Mouse (Mus musculus) forebrain, embryonic 15.5 days (tissue): ENCODE data around the gene Tmem132c. TPM values are rescaled to one million over a fixed set of nuclear protein-coding genes. Genes with fewer than 3 reads are reported as not detected.
"Not testable (repeated sequence)": the region's sequence is repeated elsewhere in the genome, so short reads cannot be mapped to it uniquely, and the experiment has no call there.

ENCODE experiments used
- ATAC-seq: fragments of 200-750 bp; cut with Nextera tagmentation; replicated peaks from 2 replicates; pipeline ENCODE4 v1.8.0; 2017; ENCODE audit warnings: mild to moderate bottlenecking, moderate TSS enrichment, moderate library complexity
- H3K27ac ChIP-seq: fragments of 300-500 bp; sonication (generic); replicated peaks from 2 replicates; pipeline ENCODE4 v1.5.1; 2015; ENCODE audit warnings: mild to moderate bottlenecking, inconsistent platforms
- H3K27me3 ChIP-seq: fragments of 300-500 bp; sonication (generic); 2 replicates; pipeline ENCODE4 v1.6.1; 2015; ENCODE audit warnings: inconsistent platforms
- H3K36me3 ChIP-seq: fragments of 300-500 bp; sonication (generic); 2 replicates; pipeline ENCODE4 v1.6.1; 2015; ENCODE audit warnings: mild to moderate bottlenecking, inconsistent platforms
- H3K4me1 ChIP-seq: fragments of 300-500 bp; sonication (generic); 2 replicates; pipeline ENCODE4 v1.6.1; 2015; ENCODE audit warnings: inconsistent platforms
- H3K4me2 ChIP-seq: fragments of 300-500 bp; sonication (generic); replicated peaks from 2 replicates; pipeline ENCODE4 v1.6.1; 2015; ENCODE audit warnings: mild to moderate bottlenecking, inconsistent platforms
- H3K4me3 ChIP-seq: fragments of 300-500 bp; sonication (generic); 2 replicates; pipeline ENCODE4 v1.5.1; 2015; ENCODE audit warnings: mild to moderate bottlenecking, inconsistent platforms
- H3K9ac ChIP-seq: fragments of 300-500 bp; sonication (generic); replicated peaks from 2 replicates; pipeline ENCODE4 v1.6.1; 2015; ENCODE audit warnings: mild to moderate bottlenecking, inconsistent platforms
- H3K9me3 ChIP-seq: fragments of 300-500 bp; sonication (generic); 2 replicates; pipeline ENCODE4 v1.6.1; 2016; ENCODE audit warnings: inconsistent platforms
- WGBS: fragments of 180-500 bp; shearing (Covaris S2); methylation state at CpG from one replicate; pipeline ENCODE4 v1.1.7; 2015; ENCODE audit warnings: mixed read lengths; 5-methylcytosine and 5-hydroxymethylcytosine counted together
- polyA plus RNA-seq: library from polyadenylated mRNA; unstranded; fragments of >200 nt; fragmentation: Nextera tagmentation; extraction: Ambion mirVana; gene quantifications from 2 replicates; pipeline ENCODE4 v1.2.1, GENCODE M21; 2015

The Tmem132c gene
- polyA plus RNA-seq, 1 experiment from 2014 or later: 7.5 TPM

DNA sequence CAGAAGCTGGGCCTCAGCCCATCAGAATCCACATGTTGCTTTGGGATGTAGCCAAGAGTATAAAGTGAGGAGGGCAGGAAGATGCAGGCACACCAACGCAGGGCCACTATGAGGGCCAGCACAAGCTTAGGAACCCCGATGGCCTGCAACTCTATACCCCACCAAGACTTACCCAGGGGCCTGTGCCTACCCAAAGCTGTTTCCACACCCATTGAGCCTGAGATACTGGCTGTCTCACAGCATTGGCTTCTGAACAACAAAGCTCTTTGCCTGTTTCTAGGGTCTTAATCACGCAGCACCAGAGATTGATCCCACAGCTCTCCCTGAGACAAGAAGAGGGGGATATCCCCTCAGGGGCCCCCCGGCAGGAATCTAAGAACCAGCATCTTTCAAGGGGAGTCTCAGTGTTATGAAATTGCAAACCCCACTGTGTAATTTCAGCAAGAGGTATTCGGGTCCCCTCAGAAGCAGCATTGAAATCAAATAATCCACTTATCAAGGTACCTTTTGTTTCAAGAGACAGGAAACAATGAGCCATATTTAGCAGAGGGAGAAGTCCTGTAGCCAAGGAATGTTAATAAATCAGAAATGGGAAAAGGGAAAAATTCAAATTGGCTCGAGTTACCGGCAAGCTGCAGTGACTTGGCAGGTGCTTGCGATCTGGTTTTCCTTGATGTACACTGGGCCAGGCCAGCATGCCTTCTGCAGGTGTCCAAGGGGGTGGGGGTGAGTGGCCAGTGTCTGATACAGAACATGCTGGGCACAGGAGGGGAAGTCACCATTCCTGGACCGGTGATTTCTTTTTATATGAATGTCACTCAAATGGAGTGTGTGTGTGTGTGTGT lies 107.8 kb downstream of the Tmem132c start:
- no peak overlapping the region for H3K4me2 ChIP-seq
- no peak overlapping the region for H3K4me3 ChIP-seq
- peak overlapping the region; percentile 51; the same call in 1 of the 2 replicates for H3K27ac ChIP-seq
- H3K9ac ChIP-seq: no peak overlapping the region
- peaks cover 20% of the 10 kb centered on the region for H3K4me1 ChIP-seq
- no peaks in the 10 kb centered on the region for H3K36me3 ChIP-seq
- no peaks in the 10 kb centered on the region for H3K27me3 ChIP-seq
- H3K9me3 ChIP-seq: no peaks in the 10 kb centered on the region
- WGBS: 31% methylated on average over 9 of the region's 9 CpGs
- ATAC-seq: no peak

DNA sequence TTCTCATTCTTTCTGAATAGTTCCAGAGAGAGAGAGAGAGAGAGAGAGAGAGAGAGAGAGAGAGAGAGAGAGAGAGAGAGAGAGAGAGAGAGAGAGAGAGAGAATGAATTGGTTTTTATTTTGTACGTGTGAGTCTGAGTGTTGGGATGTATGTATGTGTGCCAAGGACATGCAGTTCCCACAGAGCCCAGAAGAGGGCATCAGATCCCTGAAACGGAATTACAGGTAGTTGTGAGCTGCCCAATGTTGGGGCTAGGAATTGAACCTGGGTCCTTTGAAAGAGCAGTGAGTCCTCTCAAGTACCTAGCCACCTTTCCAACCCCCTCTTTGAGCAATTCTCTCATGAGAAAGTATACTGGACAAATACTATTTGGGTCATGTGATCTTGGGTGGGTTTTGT lies 111.4 kb downstream of the Tmem132c start:
- Histone ChIP-seq H3K4me2 (no peak overlapping the region), H3K4me3 (no peak overlapping the region), H3K27ac (no peak overlapping the region), H3K9me3 (no peaks in the 10 kb centered on the region), H3K36me3 (no peaks in the 10 kb centered on the region), H3K9ac (no peak overlapping the region), H3K27me3 (no peaks in the 10 kb centered on the region), H3K4me1 (peaks cover 8% of the 10 kb centered on the region)
- ATAC-seq: no peak
- WGBS: 72% methylated on average over 2 of the region's 2 CpGs

DNA sequence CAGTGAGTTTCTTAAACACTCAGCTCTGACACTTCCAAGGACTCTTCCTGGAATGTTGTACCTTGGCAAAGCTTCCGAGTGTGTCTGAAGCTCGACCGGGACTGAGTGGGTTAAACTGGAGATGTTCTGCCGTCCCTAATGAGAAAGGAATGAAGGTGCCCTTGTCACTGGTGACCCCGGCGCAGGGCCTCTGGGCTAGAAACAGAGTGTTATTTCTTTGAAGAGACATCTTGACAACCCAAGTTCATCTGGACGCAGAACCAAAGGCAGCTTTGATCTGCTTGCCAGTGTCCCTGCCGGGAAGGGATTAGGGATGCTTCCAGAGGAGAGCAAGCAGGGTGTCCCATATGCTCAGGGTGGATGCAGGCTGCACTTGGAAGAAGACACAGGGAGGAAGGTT lies 114.2 kb downstream of the Tmem132c start:
- Histone ChIP-seq H3K9ac (no peak overlapping the region), H3K27ac (no peak overlapping the region), H3K36me3 (no peaks in the 10 kb centered on the region), H3K4me3 (no peak overlapping the region), H3K4me1 (no peaks in the 10 kb centered on the region), H3K27me3 (no peaks in the 10 kb centered on the region), H3K9me3 (no peaks in the 10 kb centered on the region), H3K4me2 (no peak overlapping the region)
- no peak for ATAC-seq
- 41% methylated on average over 8 of the region's 8 CpGs for WGBS

- H3K4me1 ChIP-seq, H3K36me3 ChIP-seq, H3K9me3 ChIP-seq, ATAC-seq, H3K4me3 ChIP-seq, H3K4me2 ChIP-seq, H3K9ac ChIP-seq, H3K27ac ChIP-seq, H3K27me3 ChIP-seq: not testable (repeated sequence)
- WGBS: 97% methylated on average over 4 of the region's 4 CpGs
These were observed 116.3 kb downstream of the Tmem132c start for GRCm38 (mm10) chr5:127357878-127358277.

- no peak for ATAC-seq
- WGBS: 70% methylated on average over 8 of the region's 8 CpGs
- Histone ChIP-seq H3K9me3 (no peaks in the 10 kb centered on the region), H3K4me3 (no peak overlapping the region), H3K36me3 (no peaks in the 10 kb centered on the region), H3K4me2 (no peak overlapping the region), H3K9ac (no peak overlapping the region), H3K27ac (no peak overlapping the region), H3K4me1 (no peaks in the 10 kb centered on the region), H3K27me3 (no peaks in the 10 kb centered on the region)
These were observed 119.5 kb downstream of the Tmem132c start for GRCm38 (mm10) chr5:127361145-127361544.

DNA sequence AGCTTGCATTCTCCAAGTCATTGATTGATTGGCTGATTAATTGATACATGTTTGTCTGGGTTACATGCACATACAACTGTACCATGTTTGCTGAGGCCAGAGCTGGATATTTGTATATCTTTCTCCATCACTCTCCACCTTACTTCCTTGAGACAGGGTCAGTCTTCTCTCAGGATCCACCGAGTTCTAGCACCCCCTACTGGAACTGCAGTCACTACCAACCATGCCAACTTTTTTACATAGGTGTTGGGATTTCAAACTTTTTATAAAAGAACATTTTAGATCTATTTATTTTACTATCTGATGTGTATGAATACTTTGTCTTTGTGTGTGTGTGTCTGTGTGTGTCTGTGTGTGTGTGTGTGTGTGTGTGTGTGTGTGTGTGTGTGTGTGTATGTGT lies 123.5 kb downstream of the Tmem132c start:
- peaks cover 6% of the 10 kb centered on the region for H3K4me1 ChIP-seq
- no peak overlapping the region for H3K4me3 ChIP-seq
- no peak overlapping the region for H3K27ac ChIP-seq
- no peaks in the 10 kb centered on the region for H3K36me3 ChIP-seq
- H3K27me3 ChIP-seq: no peaks in the 10 kb centered on the region
- no peaks in the 10 kb centered on the region for H3K9me3 ChIP-seq
- no peak overlapping the region for H3K4me2 ChIP-seq
- WGBS: 24% methylated on average over 1 of the region's 1 CpGs
- H3K9ac ChIP-seq: no peak overlapping the region
- ATAC-seq: no peak

- WGBS: 94% methylated on average over 3 of the region's 3 CpGs
- ATAC-seq: no peak
- Histone ChIP-seq H3K4me2 (no peak overlapping the region), H3K9ac (no peak overlapping the region), H3K4me1 (peaks cover 14% of the 10 kb centered on the region), H3K36me3 (no peaks in the 10 kb centered on the region), H3K4me3 (no peak overlapping the region), H3K27me3 (no peaks in the 10 kb centered on the region), H3K9me3 (no peaks in the 10 kb centered on the region), H3K27ac (no peak overlapping the region)
These were observed 126.6 kb downstream of the Tmem132c start for GRCm38 (mm10) chr5:127368191-127368590.

DNA sequence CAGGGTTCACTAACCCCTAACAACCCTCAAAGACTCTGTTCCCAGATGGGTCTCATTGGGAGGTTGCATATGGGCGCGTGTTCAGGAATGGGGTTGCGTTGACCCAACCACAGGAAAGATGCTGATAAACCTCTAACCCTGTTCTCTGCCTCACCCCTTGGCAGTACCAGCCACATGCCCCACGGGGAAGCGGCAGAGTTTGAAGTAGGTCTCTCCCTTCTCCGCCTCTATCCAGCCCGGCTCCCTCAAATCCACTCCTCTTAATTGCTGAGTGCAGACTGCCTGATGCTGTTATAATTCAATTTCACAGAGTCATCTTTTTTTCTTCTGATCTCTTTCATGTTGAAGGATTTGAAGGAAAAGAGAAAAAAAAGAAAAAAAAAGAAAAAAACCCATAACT lies 128.2 kb downstream of the Tmem132c start:
- H3K27ac ChIP-seq: peak overlapping the region; percentile 23; the same call in 1 of the 2 replicates
- 62% methylated on average over 7 of the region's 7 CpGs for WGBS
- 0 out of 2 replicates have a peak, but pooled peaks have one; percentile 53 for ATAC-seq
- no peaks in the 10 kb centered on the region for H3K9me3 ChIP-seq
- no peak overlapping the region for H3K4me3 ChIP-seq
- H3K9ac ChIP-seq: no peak overlapping the region
- H3K4me2 ChIP-seq: no peak overlapping the region
- no peaks in the 10 kb centered on the region for H3K36me3 ChIP-seq
- H3K4me1 ChIP-seq: peaks cover 14% of the 10 kb centered on the region
- no peaks in the 10 kb centered on the region for H3K27me3 ChIP-seq

- H3K9ac ChIP-seq: no peak overlapping the region
- H3K4me2 ChIP-seq: peak overlapping the region; percentile 4; the same call in 1 of the 2 replicates
- H3K27ac ChIP-seq: peak overlapping the region; percentile 48
- 0 out of 2 replicates have a peak, but pooled peaks have one; percentile 41 for ATAC-seq
- H3K4me3 ChIP-seq: no peak overlapping the region
- no peaks in the 10 kb centered on the region for H3K9me3 ChIP-seq
- WGBS: 15% methylated on average over 3 of the region's 3 CpGs
- peaks cover 14% of the 10 kb centered on the region for H3K4me1 ChIP-seq
- H3K36me3 ChIP-seq: no peaks in the 10 kb centered on the region
- no peaks in the 10 kb centered on the region for H3K27me3 ChIP-seq
These were observed 128.9 kb downstream of the Tmem132c start for GRCm38 (mm10) chr5:127370503-127370902.

GRCm38 (mm10) chr5:127374251-127374650 lies 132.6 kb downstream of the Tmem132c start:
- 90% methylated on average over 9 of the region's 9 CpGs for whole genome bisulfite sequencing
- H3K4me2 ChIP-seq: no peak overlapping the region
- no peak overlapping the region for H3K4me3 ChIP-seq
- peaks cover 24% of the 10 kb centered on the region for H3K4me1 ChIP-seq
- H3K9me3 ChIP-seq: no peaks in the 10 kb centered on the region
- H3K9ac ChIP-seq: no peak overlapping the region
- H3K27ac ChIP-seq: no peak overlapping the region
- H3K36me3 ChIP-seq: no peaks in the 10 kb centered on the region
- no peaks in the 10 kb centered on the region for H3K27me3 ChIP-seq
- ATAC-seq: no peak

DNA sequence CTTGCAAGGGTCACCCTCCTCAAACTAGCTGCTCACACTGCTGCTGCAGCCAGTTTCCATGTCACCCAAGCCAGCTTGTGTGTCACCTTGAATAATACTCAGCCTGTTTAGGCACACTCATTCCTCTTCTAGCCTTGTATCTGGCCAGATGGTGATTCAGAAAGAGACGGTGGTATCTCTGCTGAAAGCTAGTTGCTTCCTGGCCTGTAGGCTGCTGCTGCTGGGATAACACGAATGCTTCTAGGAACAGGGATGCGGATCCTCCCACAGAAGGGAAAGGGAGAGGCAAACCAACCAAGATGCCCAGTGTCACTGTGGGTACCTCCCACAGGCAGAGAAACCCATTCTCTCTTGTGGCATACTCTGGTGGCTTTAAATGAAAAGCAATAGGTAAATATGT lies 134.0 kb downstream of the Tmem132c start:
- no peaks in the 10 kb centered on the region for H3K36me3 ChIP-seq
- H3K4me3 ChIP-seq: no peak overlapping the region
- H3K9me3 ChIP-seq: no peaks in the 10 kb centered on the region
- H3K27me3 ChIP-seq: no peaks in the 10 kb centered on the region
- no peak overlapping the region for H3K9ac ChIP-seq
- WGBS: 91% methylated on average over 3 of the region's 3 CpGs
- no peak for ATAC-seq
- H3K4me2 ChIP-seq: no peak overlapping the region
- H3K4me1 ChIP-seq: peaks cover 12% of the 10 kb centered on the region
- H3K27ac ChIP-seq: no peak overlapping the region

DNA sequence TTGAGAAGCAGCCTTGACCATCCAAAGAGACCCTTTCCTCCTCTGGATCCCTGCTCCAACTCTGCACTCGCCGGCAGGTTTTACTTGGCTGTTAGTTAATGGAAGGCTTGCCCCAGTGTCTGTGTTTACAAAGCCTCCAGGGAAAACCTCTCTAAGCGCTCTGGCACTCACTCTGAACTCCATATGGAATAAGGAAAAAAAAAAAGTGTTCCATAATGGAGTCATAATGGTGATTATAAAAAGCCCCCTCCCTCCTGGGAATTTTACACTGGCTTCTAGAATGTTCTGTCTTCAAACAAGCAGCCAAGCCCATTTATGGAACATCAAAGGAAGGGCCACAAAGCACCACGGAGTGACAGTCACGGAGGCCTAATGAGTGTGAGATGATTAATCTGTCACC lies 136.9 kb downstream of the Tmem132c start:
- H3K36me3 ChIP-seq: no peaks in the 10 kb centered on the region
- 0 out of 2 replicates have a peak overlapping the region, but pooled peaks have one; percentile 31 for H3K27ac ChIP-seq
- H3K4me1 ChIP-seq: peaks cover 15% of the 10 kb centered on the region
- H3K9me3 ChIP-seq: no peaks in the 10 kb centered on the region
- no peak for ATAC-seq
- H3K27me3 ChIP-seq: no peaks in the 10 kb centered on the region
- no peak overlapping the region for H3K9ac ChIP-seq
- no peak overlapping the region for H3K4me3 ChIP-seq
- 28% methylated on average over 5 of the region's 5 CpGs for WGBS
- H3K4me2 ChIP-seq: no peak overlapping the region

DNA sequence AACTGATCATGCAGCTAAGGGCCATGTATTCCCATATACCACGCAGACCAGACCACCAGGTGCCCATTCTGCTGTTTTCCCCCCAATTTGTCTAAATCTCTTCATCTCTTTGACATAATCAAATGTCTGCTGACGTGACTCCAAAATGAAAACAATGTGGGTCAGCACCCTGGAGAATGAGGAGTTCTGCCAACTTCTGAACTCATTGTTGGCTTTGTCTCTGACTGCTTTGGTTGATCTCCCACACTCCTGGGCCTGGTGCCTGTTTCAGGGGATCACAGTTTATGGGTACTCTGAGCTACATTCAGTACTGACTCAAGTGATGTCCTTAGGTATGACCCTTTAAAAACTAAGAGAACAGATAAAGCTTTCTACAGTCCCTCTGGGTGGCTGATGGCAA lies 137.7 kb downstream of the Tmem132c start:
- Histone ChIP-seq H3K9me3 (no peaks in the 10 kb centered on the region), H3K4me3 (no peak overlapping the region), H3K27me3 (no peaks in the 10 kb centered on the region), H3K36me3 (no peaks in the 10 kb centered on the region), H3K27ac (no peak overlapping the region), H3K4me1 (peaks cover 15% of the 10 kb centered on the region), H3K4me2 (no peak overlapping the region), H3K9ac (no peak overlapping the region)
- 65% methylated on average over 2 of the region's 2 CpGs for WGBS
- ATAC-seq: no peak
